Mouse (Mus musculus): ENCODE data around the gene Map2k7. TPM values are rescaled to one million over a fixed set of nuclear protein-coding genes. Genes with fewer than 3 reads are reported as not detected.
A peak's percentile ranks its signal among the peaks of the same experiment; 100 is the strongest.

Map2k7 gene
- polyA plus RNA-seq, 1 experiment from 2014 or later: 30.0 TPM

DNA sequence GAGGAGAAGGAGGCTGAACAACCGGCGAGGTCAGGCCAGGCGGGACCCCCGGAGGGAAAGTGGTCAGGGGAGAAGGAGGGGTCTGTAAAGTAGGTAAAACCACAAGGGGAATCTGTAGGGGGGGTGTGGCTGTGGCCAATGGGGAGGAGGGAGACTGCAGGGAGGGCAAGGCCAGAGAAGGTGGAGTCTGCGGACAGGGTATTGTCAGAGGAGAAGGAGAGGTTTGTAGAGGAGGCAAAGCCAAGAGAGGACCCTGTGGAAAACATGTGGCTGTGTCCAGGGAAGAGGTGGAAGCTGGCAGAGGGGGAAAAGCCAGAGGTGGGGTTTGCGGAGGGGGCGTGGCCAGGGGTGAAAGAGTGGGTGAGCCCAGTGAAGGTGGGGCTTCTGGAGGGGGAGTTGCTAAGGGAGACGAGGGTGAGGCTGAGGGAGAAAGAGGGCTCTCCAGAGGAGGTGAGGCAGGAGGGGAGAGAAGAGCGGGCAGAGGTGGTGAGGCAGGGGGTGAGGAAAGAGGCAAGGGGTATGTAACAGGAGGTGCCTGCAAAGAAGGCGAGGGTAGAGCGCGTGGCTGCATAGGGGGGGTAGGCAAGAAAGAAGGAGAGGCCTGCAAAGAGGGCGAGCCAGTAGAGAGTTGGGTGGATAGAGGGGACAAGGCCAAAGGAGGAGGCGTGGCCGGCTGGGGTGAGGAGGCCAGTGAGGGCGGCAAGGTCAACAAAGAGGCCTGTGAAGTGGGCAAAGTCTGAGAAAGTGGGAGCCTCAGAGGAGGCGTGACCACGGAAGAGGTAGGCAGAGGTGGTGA lies 25.1 kb upstream of the Map2k7 start:
- Histone ChIP-seq H3K4me3 (peak overlapping the region; percentile 57), H3K9me3 (no peaks in the 10 kb centered on the region), H3K4me1 (peaks cover 37% of the 10 kb centered on the region), H3K27ac (peak overlapping the region; percentile 64), H3K27me3 (ENCODE audit: insufficient read depth, poor library complexity, severe bottlenecking) (peaks cover 90% of the 10 kb centered on the region), H3K36me3 (no peaks in the 10 kb centered on the region)
- DNase-seq (ENCODE audit: low spot score): no peak
- 1% methylated on average over 18 of the region's 18 CpGs for WGBS

DNA sequence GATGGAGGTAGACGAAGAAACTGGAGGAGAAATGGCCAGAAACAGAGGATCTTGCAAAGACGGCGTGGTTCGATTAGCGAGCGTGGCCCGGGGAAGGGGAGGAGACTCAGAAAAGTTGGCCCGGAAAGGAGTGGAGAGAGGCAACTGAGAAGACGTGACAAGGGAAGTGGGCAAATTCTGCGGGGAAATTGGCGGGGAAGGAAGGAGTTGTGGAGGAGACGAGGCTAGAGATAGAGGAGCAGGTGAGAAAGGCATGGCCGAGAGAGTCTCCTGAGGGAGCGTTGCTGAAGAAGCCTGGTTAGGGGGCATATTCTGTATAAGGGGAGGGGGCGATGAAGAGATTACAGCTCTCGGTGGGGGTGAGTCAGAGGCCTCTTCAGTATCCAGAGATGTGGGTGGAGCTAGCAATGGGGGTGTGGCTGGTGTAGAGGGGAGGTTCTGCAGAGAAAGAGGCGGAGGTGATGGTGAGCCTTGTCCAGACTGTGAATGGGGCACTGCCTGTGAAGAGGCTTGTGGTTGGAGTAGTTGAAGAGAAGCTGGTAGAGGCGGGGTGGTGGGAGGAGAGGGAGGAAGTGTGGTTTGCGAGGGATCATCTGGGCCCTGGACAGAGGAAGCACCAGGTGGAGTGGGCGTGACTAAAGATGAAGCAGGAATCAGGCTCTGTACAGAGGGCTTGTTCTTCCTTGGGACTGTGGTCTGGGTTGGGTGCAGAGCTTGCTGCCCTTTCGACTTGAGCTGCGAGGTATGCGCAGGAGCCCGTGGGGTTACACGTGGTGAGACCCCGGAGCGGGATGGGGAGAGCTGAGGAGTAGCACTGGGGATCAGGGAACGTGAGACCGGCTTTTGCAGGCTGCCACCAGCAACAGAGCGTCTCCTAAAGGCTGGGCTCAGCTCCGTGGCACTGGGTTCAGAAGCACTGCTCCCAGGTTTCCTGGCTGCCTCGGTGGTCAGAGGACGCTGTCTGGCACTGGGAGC lies 24.2 kb upstream of the Map2k7 start:
- 5% methylated on average over 33 of the region's 33 CpGs for WGBS
- Histone ChIP-seq H3K36me3 (no peaks in the 10 kb centered on the region), H3K4me3 (peak overlapping the region; percentile 57), H3K27ac (peak overlapping the region; percentile 64), H3K9me3 (no peaks in the 10 kb centered on the region), H3K4me1 (peaks cover 37% of the 10 kb centered on the region), H3K27me3 (ENCODE audit: insufficient read depth, poor library complexity, severe bottlenecking) (peaks cover 90% of the 10 kb centered on the region)
- peak; percentile 86 for DNase-seq (ENCODE audit: low spot score)

GRCm38 (mm10) chr8:4216296-4216695 lies 22.2 kb upstream of the Map2k7 start:
- H3K4me1 ChIP-seq: peaks cover 37% of the 10 kb centered on the region
- peak overlapping the region; percentile 65 for H3K4me3 ChIP-seq
- H3K9me3 ChIP-seq: no peaks in the 10 kb centered on the region
- no peaks in the 10 kb centered on the region for H3K36me3 ChIP-seq
- peaks cover 82% of the 10 kb centered on the region for H3K27me3 ChIP-seq (ENCODE audit: insufficient read depth, poor library complexity, severe bottlenecking)
- DNase-seq (ENCODE audit: low spot score): no peak
- WGBS: 7% methylated on average over 18 of the region's 18 CpGs
- H3K27ac ChIP-seq: peak overlapping the region; percentile 48; the same call in 1 of the 2 replicates

DNA sequence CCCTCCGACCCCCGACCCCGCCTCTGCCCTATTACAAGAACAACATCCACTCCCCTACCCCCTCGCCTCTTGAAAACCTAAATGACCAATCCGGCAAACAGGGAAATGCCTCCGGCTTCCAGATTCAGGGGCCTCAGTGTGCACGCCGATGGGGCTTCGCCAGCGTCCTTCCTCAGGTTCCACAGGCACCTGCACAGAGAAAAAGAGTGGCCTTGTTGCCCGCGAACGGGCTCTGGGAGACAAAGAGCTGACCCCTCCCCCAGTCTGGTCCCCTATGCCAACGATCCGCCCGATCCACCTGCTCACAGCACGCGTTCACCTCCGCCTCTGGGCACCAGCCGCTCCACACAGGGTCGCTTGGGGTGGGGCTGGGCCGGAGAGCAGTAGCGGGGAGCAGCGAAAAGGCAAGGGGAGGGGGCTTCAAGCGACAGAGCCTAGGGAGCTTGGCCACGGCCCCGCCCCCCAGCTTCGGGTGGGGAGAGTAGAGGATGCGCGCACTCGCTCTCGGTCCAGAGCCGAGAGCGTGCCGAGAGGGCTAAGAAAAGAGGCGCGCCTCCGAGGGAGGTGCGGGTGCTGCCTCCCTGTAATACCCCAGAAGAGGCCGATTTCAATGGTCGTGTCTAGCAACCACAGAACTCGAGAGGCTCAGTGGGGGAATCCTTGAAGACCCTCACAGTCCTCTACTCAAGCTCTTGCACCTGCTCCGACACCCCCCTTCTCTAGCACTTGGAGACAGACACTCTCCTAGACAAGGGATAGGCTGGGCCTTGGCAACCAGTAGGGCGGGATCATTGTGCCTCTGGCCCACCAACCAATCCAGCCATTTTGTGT lies 21.5 kb upstream of the Map2k7 start, which contains the start of gene Prr36:
Gene Prr36, minus strand, starts transcription at position 669 of the 831 bp plus-strand sequence.
- DNase-seq (ENCODE audit: low spot score): no peak
- WGBS: 3% methylated on average over 44 of the region's 44 CpGs
- Histone ChIP-seq H3K4me3 (peak within 1 kb of the TSS; percentile 65), H3K36me3 (no peaks in the 10 kb centered on the region), H3K9me3 (no peaks in the 10 kb centered on the region), H3K27ac (peak within 1 kb of the TSS; percentile 48), H3K4me1 (peaks cover 37% of the 10 kb centered on the region), H3K27me3 (ENCODE audit: insufficient read depth, poor library complexity, severe bottlenecking) (peaks cover 75% of the 10 kb centered on the region)

DNA sequence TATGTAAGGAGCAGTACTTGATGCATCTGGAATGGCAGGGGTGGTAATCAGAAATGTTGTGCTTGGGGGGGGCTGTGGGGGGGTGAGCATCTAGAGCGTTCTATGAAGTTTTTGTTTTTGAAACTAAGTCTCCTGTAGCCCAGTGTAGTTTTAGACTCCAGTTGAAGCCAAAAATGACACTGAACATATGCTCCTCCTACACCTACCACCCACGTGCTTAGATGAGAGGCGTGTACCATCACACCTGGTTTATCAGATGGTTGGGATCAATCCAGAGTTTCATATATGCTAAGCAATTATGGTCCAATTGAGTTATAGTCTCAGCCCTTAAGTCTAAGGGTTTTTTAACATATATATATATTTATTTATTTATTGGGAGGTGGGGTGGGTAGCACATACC lies 18.9 kb upstream of the Map2k7 start:
- H3K4me3 ChIP-seq: no peak overlapping the region
- no peak for DNase-seq (ENCODE audit: low spot score)
- H3K9me3 ChIP-seq: no peaks in the 10 kb centered on the region
- H3K36me3 ChIP-seq: no peaks in the 10 kb centered on the region
- H3K27ac ChIP-seq: no peak overlapping the region
- peaks cover 16% of the 10 kb centered on the region for H3K4me1 ChIP-seq
- peaks cover 64% of the 10 kb centered on the region for H3K27me3 ChIP-seq (ENCODE audit: insufficient read depth, poor library complexity, severe bottlenecking)
- 85% methylated on average over 3 of the region's 3 CpGs for WGBS

- DNase-seq (ENCODE audit: low spot score): no peak
- peaks cover 12% of the 10 kb centered on the region for H3K4me1 ChIP-seq
- peaks cover 61% of the 10 kb centered on the region for H3K27me3 ChIP-seq (ENCODE audit: insufficient read depth, poor library complexity, severe bottlenecking)
- H3K36me3 ChIP-seq: no peaks in the 10 kb centered on the region
- no peaks in the 10 kb centered on the region for H3K9me3 ChIP-seq
- no peak overlapping the region for H3K4me3 ChIP-seq
- H3K27ac ChIP-seq: no peak overlapping the region
Measured at GRCm38 (mm10) chr8:4222059-4222458, 16.5 kb upstream of the Map2k7 start.

GRCm38 (mm10) chr8:4226323-4226722 lies 12.2 kb upstream of the Map2k7 start:
- Histone ChIP-seq H3K4me3 (peak overlapping the region; percentile 50), H3K4me1 (peaks cover 9% of the 10 kb centered on the region), H3K36me3 (no peaks in the 10 kb centered on the region), H3K27ac (no peak overlapping the region), H3K9me3 (no peaks in the 10 kb centered on the region), H3K27me3 (ENCODE audit: insufficient read depth, poor library complexity, severe bottlenecking) (peaks cover 57% of the 10 kb centered on the region)
- 9% methylated on average over 4 of the region's 4 CpGs for WGBS
- DNase-seq (ENCODE audit: low spot score): no peak

DNA sequence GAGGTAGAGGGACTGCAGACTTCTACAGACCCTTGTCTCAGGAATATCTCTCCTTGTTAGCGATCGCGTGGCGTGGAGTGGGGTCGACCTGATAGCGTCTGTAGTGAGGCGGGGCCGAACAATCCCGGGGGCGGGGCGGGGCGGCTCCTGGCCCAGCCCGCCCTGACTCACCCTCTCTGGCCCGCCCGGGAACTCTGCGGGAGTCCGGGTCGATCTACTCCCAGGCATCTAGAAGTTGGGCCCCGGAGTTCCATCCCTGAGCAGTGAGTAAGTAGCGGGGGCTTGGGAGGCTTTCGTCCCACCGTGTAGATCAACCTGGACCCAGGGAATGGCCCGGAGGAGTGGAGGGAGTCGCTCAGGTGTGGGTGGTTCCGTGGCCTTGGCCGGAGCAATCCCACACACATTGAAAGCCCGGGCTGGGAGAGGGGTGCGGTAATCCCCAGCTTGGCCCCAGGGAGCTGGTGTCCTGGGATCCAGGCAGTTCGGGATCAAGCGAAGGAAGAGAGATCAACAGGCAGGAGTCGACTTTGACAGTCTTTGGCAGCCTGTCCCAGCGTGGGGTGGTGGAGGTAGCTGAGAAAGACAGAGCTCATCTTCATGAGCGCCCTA lies 11.7 kb upstream of the Map2k7 start, which contains the start of gene Lrrc8e:
Gene Lrrc8e, plus strand, starts transcription at position 89 of the 609 bp plus-strand sequence.
- Histone ChIP-seq H3K4me3 (peak within 1 kb of the TSS; percentile 50), H3K27ac (no peak within 1 kb of the TSS), H3K4me1 (peaks cover 9% of the 10 kb centered on the region), H3K36me3 (no peaks in the 10 kb centered on the region), H3K9me3 (no peaks in the 10 kb centered on the region), H3K27me3 (ENCODE audit: insufficient read depth, poor library complexity, severe bottlenecking) (peaks cover 57% of the 10 kb centered on the region)
- no peak for DNase-seq (ENCODE audit: low spot score)
- 4% methylated on average over 33 of the region's 33 CpGs for WGBS

DNA sequence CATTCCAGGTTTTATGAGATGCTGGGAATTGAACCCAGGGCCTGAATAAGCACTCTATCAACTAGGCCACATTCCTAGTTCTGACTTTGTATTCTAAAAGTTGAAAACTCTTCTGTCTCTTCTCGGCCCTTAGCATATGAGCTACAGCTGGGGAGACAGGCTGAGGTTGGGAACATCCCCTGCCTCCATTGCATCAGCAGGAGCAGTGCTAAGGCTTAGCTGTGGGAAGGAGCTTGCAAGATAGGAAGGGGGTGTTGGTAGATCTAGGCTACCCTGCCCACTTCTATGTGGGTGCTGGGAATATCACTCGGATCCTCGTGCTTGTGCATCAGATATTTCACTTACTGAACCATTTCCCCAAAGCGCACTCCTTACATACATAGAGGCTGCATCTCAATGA lies 10.6 kb upstream of the Map2k7 start:
- Histone ChIP-seq H3K9me3 (no peaks in the 10 kb centered on the region), H3K36me3 (no peaks in the 10 kb centered on the region), H3K27ac (no peak overlapping the region), H3K4me3 (no peak overlapping the region), H3K4me1 (peaks cover 9% of the 10 kb centered on the region), H3K27me3 (ENCODE audit: insufficient read depth, poor library complexity, severe bottlenecking) (peaks cover 57% of the 10 kb centered on the region)
- no peak for DNase-seq (ENCODE audit: low spot score)
- WGBS: 83% methylated on average over 4 of the region's 4 CpGs

- Histone ChIP-seq H3K9me3 (no peaks in the 10 kb centered on the region), H3K4me1 (peaks cover 9% of the 10 kb centered on the region), H3K36me3 (no peaks in the 10 kb centered on the region), H3K27ac (no peak overlapping the region), H3K4me3 (no peak overlapping the region), H3K27me3 (ENCODE audit: insufficient read depth, poor library complexity, severe bottlenecking) (peaks cover 52% of the 10 kb centered on the region)
- 71% methylated on average over 5 of the region's 5 CpGs for WGBS
- no peak for DNase-seq (ENCODE audit: low spot score)
Measured at GRCm38 (mm10) chr8:4229784-4230183, 8.8 kb upstream of the Map2k7 start.

GRCm38 (mm10) chr8:4230612-4231351 lies 7.8 kb upstream of the Map2k7 start:
- Histone ChIP-seq H3K27me3 (ENCODE audit: insufficient read depth, poor library complexity, severe bottlenecking) (peaks cover 54% of the 10 kb centered on the region), H3K27ac (no peak overlapping the region), H3K36me3 (no peaks in the 10 kb centered on the region), H3K4me1 (peaks cover 9% of the 10 kb centered on the region), H3K4me3 (no peak overlapping the region), H3K9me3 (no peaks in the 10 kb centered on the region)
- DNase-seq (ENCODE audit: low spot score): no peak
- 52% methylated on average over 10 of the region's 10 CpGs for WGBS

Measured in heart, embryonic 10.5 days (tissue).